Mouse (Mus musculus) spleen, postnatal 36 days (tissue): ENCODE data around the gene Ttll6.
A peak's percentile ranks its signal among the peaks of the same experiment; 100 is the strongest.
"Not testable (repeated sequence)": the region's sequence is repeated elsewhere in the genome, so short reads cannot be mapped to it uniquely, and the experiment has no call there.

ENCODE experiments used
- DNase-seq, 2 experiments: peaks; one replicate each; pipeline ENCODE4 v3.0.0; 2022; ENCODE audit warnings: low spot score in 2 of 2, mixed read lengths in 1 of 2

Ttll6 gene

GRCm38 (mm10) chr11:96133239-96133865 is at the start of gene Ttll6:
Gene Ttll6, plus strand, starts transcription at chr11:96133786.
- no peak for DNase-seq

- DNase-seq, result no peak
Observed at GRCm38 (mm10) chr11:96087981-96088380, 45.6 kb upstream of the Ttll6 start.

GRCm38 (mm10) chr11:96091073-96091472 is 42.5 kb upstream of the Ttll6 start:
- DNase-seq, result no peak

GRCm38 (mm10) chr11:96092674-96093291 is 40.8 kb upstream of the Ttll6 start:
- no peak for DNase-seq

GRCm38 (mm10) chr11:96093361-96093760 is 40.2 kb upstream of the Ttll6 start:
- DNase-seq, result no peak

GRCm38 (mm10) chr11:96108376-96108775 is 25.2 kb upstream of the Ttll6 start:
- no peak for DNase-seq

GRCm38 (mm10) chr11:96110950-96111349 is 22.6 kb upstream of the Ttll6 start:
- not testable (repeated sequence) for DNase-seq

- no peak for DNase-seq
Observed at GRCm38 (mm10) chr11:96111751-96112150, 21.8 kb upstream of the Ttll6 start, which contains the start of gene Calcoco2. Gene Calcoco2, minus strand, starts transcription at chr11:96111964.

- DNase-seq, result no peak
Observed at GRCm38 (mm10) chr11:96114077-96114476, 19.5 kb upstream of the Ttll6 start.

- no peak for DNase-seq
Observed at GRCm38 (mm10) chr11:96115416-96115815, 18.2 kb upstream of the Ttll6 start.

GRCm38 (mm10) chr11:96116116-96116515 is 17.5 kb upstream of the Ttll6 start:
- no peak for DNase-seq

- not testable (repeated sequence) for DNase-seq
Observed at GRCm38 (mm10) chr11:96116925-96117324, 16.7 kb upstream of the Ttll6 start.

- DNase-seq, result no peak
Observed at GRCm38 (mm10) chr11:96119401-96119800, 14.2 kb upstream of the Ttll6 start.

- not testable (repeated sequence) for DNase-seq
Observed at GRCm38 (mm10) chr11:96122806-96123205, 10.8 kb upstream of the Ttll6 start.

GRCm38 (mm10) chr11:96124052-96124914 is 9.3 kb upstream of the Ttll6 start:
- no peak for DNase-seq

- no peak for DNase-seq
Observed at GRCm38 (mm10) chr11:96130606-96131005, 3.0 kb upstream of the Ttll6 start.

GRCm38 (mm10) chr11:96135847-96136246 is 2.3 kb downstream of the Ttll6 start:
- DNase-seq, result no peak

- no peak for DNase-seq
Observed at GRCm38 (mm10) chr11:96140726-96141175, 7.2 kb downstream of the Ttll6 start.

GRCm38 (mm10) chr11:96143766-96144165 is 10.2 kb downstream of the Ttll6 start:
- DNase-seq, result no peak

GRCm38 (mm10) chr11:96145622-96146270 is 12.2 kb downstream of the Ttll6 start:
- peak in 1 of 2 experiments; percentile 8 for DNase-seq

GRCm38 (mm10) chr11:96147471-96147870 is 13.9 kb downstream of the Ttll6 start:
- no peak for DNase-seq

GRCm38 (mm10) chr11:96164769-96165168 is 31.2 kb downstream of the Ttll6 start:
- DNase-seq, result no peak
